Mouse (Mus musculus) lung, adult 2 months (tissue): ENCODE measurements at regions not wholly inside any gene's neighbourhood (a gene's known extent, or its start where the extent isn't known, plus 50 kb on each side); places are given as distances from the start of the nearest gene placed in this dataset.

Experiments used
- CTCF ChIP-seq: fragments of 200-500 bp; IDR thresholded peaks from 2 replicates; pipeline ENCODE4 v1.5.1; 2011; ENCODE audit warnings: mild to moderate bottlenecking, low read length, control low read depth; ENCODE audit not compliant: insufficient read depth
- POLR2A ChIP-seq: fragments of 200-500 bp; IDR thresholded peaks from 2 replicates; pipeline ENCODE4 v1.6.1; 2011; ENCODE audit warnings: low read depth, mild to moderate bottlenecking, control low read depth, low read length, borderline replicate concordance; ENCODE audit errors: extremely low read depth

- no peak for TF ChIP-seq POLR2A
- no peak for TF ChIP-seq CTCF
Measured at GRCm38 (mm10) chr8:34732808-34733207, 621.3 kb upstream of the Gm10131 start.
